In genomic region chr5:104385521-104385920, GRCm38 (mm10) we compare ENCODE assay signal across 16 mouse cellular contexts.
"Had no signal": no experiment of that assay in that cellular context is flagged by ENCODE, and none has a peak within 500 bp of the region (broad histone marks: within the 10 kb centered on the region; RNA-seq: fewer than 3 reads in every experiment).

No protein-coding gene starts in this region.

- H3K36me3 ChIP-seq: midbrain, embryonic 10.5 days; midbrain, embryonic 12.5 days; neural tube, embryonic 13.5 days; neural tube, embryonic 15.5 days had no signal

- H3K27me3 ChIP-seq: midbrain, embryonic 12.5 days; neural tube, embryonic 13.5 days; neural tube, embryonic 15.5 days had no signal

- ATAC-seq: midbrain, embryonic 16.5 days had no signal

- DNase-seq: lung, adult 18-20 months; lung, embryonic 14.5 days; lung, postnatal 10 days; lung, postnatal 4 days; midbrain, embryonic 14.5 days; right cerebral cortex, postnatal 14 days; thymus, adult 2 months; thymus, postnatal 25 days; thymus, postnatal 4 days had no signal

- H3K27ac ChIP-seq: liver, embryonic 14.5 days; midbrain, embryonic 10.5 days; midbrain, embryonic 12.5 days; neural tube, embryonic 13.5 days; neural tube, embryonic 15.5 days had no signal

- H3K9ac ChIP-seq: liver, embryonic 14.5 days; lung, embryonic 14.5 days; midbrain, embryonic 12.5 days; neural tube, embryonic 13.5 days; neural tube, embryonic 15.5 days had no signal

- H3K9me3 ChIP-seq: midbrain, embryonic 10.5 days; midbrain, embryonic 12.5 days; neural tube, embryonic 13.5 days; neural tube, embryonic 15.5 days had no signal

- H3K4me2 ChIP-seq: lung, embryonic 14.5 days; midbrain, embryonic 12.5 days; neural tube, embryonic 13.5 days; neural tube, embryonic 15.5 days had no signal

- H3K4me1 ChIP-seq: midbrain, embryonic 10.5 days; midbrain, embryonic 12.5 days; neural tube, embryonic 13.5 days; neural tube, embryonic 15.5 days had no signal

- H3K4me3 ChIP-seq: midbrain, embryonic 10.5 days; midbrain, embryonic 12.5 days; myocyte; neural tube, embryonic 13.5 days; neural tube, embryonic 15.5 days had no signal
